Mouse (Mus musculus): ENCODE data around the gene Mst1.

- TF ChIP-seq POLR2A (IDR thresholded peaks at IDR 0.05; ENCODE audit: insufficient read length, low read depth): no peak
- no peak for TF ChIP-seq MAX (IDR thresholded peaks at IDR 0.05; ENCODE audit: low read depth)
- no peak for TF ChIP-seq MYOD1 (IDR thresholded peaks at IDR 0.05; ENCODE audit: control insufficient read depth in 1 of 3, insufficient read length in 2 of 3, low read depth in 2 of 3)
- TF ChIP-seq SRF (IDR thresholded peaks at IDR 0.05; ENCODE audit: control insufficient read depth, insufficient read length, low read depth): no peak
- TF ChIP-seq TCF12 (IDR thresholded peaks at IDR 0.05; ENCODE audit: insufficient read depth, poor library complexity, severe bottlenecking): no peak
Observed at GRCm38 (mm10) chr9:108123916-108124315, 43.7 kb downstream of the Mst1 start.
